Mouse (Mus musculus): ENCODE data around the gene Lmbrd1.
"Not testable (repeated sequence)": the region's sequence is repeated elsewhere in the genome, so short reads cannot be mapped to it uniquely, and the experiment has no call there.

Gene Lmbrd1

DNA sequence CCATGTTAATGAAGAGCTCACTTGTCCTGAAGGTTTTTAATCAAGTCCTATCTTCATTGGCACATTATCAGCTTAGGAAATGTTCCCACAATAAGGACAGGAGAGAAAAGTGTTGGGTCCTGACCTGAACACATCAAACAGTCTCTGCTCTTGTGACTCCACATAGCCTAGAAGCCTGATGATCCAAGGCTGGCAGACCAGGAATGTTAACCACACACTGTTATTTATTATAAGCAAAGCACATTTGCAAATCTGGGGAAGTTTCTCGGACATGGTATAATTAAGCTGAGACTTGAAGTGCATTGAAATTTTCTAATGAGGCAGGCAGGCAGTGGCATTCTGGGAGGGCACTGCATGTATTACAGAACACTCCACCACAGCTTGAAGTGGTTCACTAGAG, 41.8 kb downstream of the Lmbrd1 start:
- in situ Hi-C loops (cut with MboI, MseI), result no loop called here

DNA sequence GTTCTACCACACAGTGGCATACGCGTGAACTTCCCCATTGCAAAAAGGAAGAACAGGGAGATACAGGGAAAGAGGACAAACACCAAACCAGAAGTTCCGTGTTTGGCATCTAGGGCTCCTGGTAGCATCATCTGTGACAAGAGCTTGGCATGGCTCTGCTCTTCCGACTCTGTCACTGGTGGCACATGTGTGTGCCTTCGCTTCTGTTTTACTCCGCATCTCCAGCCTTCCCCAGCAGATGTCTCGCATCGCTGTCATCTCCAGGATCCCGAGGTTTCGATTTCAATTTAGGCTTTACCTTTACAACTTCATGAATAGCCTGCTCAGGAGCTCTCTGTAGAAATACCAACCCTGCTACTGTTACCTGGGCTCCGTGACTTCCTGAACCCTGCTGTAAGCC, 51.4 kb downstream of the Lmbrd1 start:
- in situ Hi-C loops (cut with MboI, MseI), result no loop called here

DNA sequence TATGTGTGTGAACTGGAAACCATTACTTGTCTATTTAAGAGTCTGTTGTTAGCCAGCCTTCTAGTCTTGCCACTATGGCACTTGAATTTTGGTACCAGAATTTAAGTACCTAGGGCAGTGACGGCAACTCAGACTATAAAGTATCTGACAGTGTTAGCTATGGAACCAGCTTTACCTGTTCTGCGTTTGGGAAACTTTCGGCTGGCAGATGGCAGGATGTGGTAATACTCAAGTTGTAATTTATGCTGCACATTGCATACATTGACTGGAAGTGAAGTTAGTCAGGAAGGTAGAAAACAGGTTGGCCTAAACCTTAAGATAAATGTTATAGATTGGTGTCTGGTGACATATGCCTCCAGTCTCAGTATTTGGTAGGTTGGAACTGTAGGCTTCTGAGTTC, 53.9 kb downstream of the Lmbrd1 start:
- in situ Hi-C loops (cut with MboI, MseI), result no loop called here

DNA sequence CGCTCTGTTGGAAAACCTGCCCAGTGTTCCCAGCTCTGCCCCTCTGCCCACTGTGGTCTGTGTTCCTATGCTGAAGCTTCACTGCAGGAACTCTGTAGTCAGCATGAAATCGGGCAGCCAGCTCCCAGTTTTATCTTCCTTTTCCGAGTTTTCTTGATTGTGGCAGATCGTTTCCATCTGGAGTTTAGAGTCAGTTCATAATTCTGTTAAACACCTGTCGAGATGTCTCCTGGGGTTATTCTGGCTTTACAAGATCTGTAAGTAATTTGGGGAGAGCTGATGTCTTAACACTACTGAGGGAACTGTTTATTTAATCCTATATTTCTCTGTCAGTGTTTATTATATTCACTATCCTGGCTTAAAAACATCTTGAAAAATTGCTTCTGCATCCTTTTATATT, 56.4 kb downstream of the Lmbrd1 start:
- in situ Hi-C loops (cut with MboI, MseI), result no loop called here

DNA sequence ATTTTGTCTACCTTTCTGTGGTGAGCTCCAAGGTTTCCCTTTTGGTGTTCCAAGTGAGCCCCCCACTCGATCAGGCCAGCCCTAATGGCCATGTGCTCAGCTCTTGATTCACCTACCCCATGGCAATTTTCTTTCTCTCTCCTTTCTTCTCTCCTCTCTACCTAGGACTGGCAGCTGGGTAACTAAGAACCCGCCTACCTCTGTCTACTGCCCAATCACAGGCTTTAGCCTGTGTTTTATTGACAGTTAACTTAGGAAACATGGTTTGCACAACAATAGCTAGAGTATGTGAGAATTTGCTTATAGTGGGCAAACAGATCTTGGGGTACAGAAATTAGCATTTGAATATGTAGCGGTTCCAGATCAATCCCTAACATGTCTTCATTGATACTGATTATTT, 62.5 kb downstream of the Lmbrd1 start:
- in situ Hi-C loops (cut with MboI, MseI), result no loop called here

DNA sequence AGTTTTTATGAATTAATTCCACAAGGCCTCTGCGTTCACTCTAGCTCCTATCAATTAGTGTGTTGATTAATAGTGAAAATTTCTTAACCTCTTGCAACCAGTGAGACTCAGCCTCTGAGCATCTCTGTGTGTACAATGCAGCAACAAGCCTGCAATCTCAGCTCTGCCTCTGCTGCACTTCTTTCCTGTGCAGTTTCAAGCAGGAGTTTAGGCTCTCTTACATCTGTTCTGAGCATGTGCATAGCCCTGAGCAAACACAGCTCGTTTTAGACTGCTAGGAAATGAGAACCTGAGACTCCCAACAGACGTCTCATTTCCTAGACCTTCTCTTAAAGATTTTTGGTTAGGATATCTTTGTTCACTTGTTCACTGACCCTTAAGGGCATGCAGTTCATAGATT, 63.1 kb downstream of the Lmbrd1 start:
- in situ Hi-C loops (cut with MboI, MseI), result no loop called here

DNA sequence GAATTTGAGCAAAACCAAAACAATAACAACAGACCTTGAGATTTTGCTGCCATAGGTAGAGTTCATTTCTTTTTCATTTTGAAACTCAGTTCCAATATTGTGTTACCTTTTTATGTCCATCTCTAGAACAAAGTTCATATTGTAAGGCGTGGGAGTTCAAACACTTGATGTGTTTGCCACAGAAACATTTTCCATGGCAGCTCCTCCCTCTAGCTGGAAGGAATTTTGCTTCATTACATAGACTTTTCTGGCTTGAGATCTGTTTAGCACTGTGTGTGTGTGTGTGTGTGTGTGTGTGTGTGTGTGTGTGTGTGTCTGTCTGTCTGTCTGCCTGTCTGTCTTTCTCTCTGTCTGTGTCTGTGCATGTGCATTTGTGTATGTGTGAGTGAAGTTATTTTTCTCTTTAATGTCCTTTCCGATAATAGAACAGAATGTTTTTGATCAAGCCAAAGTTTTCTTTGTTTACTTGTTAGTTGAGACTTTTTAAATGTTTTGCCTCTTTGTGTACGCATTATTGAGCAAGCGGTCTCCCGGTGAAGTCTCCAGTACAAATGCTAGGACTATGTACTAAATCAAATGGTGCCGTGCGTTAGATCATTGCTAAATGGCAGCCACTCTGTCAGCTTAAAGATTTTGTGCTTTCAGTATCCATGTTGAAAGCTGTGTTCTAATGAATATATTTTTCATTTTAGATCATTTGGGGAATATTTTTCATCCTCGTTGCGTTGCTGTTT, 64.9 kb downstream of the Lmbrd1 start:
- in situ Hi-C loops (cut with MboI, MseI), result no loop called here

DNA sequence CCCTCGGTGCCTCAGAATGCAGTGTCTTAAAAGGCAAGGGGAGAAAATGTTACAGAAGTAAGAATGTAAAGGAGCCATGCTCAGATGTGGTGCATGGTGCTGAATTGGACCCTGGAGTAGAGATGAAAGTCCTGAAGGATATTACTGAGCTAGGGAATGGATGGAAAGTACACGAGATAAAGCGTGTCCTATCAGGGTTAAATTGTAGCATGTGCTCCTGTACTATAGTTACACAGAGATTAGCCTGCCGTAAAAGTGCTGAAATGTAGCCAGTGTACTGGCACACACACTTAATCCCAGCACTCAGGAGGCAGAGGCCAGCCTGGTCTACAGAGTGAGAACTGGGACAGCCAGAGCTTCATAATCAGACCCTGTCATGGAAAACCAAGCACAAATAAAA, 74.3 kb downstream of the Lmbrd1 start:
- in situ Hi-C loops (cut with MboI, MseI), result no loop called here

DNA sequence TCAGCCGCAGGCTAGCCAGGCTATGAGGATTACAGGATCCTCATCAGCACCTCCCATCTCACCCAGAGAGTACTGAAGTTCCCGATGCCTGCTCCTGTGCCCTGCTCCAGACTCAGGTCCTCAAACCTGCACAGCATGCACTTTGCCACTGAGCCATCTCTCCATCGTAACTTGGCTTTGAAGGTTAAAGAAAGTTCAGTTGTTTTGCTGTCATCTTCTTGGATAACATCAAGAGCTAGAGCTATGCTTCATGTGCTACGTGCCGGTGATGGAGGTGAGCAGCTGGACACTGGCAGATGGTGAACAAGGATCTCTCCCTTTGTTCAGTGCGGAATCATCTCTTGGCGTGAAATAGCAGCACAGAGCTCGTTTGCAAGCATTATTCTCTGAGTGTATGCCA, 80.1 kb downstream of the Lmbrd1 start:
- in situ Hi-C loops (cut with MboI, MseI), result no loop called here

DNA sequence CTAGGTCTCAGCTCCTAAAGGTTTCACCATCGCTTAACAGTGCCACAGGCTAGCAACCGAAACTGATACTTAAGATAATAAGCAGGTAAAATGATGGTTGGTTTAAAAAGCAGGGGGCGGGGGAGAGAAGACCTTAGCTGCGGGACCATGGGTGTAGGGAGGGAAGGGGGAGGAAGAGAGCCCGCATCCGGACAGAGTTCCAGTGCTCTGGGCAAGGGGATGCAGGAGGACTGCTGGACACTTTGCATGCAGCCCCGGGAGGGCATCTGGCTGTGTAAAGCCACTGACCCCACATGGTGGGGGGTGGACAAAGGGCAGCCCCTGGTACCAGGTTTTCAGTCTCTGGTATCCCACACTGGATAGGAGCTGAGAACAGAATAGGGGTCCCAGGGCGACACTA, 88.0 kb downstream of the Lmbrd1 start:
- in situ Hi-C loops (cut with MboI, MseI), result no loop called here

DNA sequence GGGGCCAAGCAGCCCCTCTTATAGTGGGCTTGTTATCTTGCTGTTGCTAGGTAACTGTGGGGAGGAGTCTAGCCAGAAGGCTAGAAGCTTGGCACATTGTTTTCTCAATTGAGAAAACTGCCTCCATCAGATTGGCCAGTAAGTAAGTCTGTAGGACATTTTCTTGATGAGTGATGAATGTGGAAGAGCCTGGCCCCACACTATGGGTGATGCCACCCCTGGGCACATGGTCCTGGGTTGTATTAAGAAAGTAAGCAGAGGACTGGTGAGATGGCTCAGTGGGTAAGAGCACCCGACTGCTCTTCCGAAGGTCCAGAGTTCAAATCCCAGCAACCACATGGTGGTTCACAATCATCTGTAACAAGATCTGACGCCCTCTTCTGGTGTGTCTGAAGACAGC, 88.8 kb downstream of the Lmbrd1 start:
- in situ Hi-C loops (cut with MboI, MseI), result not testable (repeated sequence)

DNA sequence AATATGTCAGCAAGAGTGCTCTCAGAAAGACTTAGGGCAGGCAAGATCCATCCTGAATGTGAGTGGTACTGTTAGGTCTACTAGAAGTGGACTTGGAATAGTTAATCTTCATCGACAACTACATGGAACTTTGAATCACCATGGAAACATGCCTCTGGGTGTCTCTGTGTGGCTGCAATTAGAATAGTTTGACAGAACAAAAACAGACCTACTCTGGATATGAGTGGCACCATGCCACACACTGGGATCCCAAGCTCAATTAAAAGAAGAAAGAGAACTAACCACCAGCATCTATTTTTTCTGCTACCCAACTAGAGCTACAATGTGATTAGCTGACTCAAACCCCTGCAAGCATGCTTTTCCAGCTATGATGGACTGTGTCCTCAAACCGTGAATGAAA, 95.2 kb downstream of the Lmbrd1 start:
- in situ Hi-C loops (cut with MboI, MseI), result no loop called here

DNA sequence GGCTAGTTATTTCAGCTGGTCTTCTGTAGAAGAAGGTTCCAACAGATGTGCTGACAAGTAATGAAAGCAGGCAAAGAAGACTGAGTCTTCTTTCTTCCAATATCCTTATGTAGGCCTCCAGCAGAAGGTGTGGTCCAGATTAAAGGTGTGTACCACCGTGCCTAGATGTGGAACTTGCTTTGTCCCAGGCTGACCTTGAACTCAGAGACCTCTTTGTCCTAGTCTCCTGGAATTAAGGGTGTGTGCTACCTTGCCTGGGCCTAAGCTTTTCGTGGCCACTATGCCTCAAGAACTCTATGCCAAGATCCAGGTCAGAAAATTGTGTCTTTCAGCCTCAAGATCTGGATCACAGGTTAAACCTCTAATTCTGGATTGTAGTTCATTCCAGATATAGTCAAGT, 98.1 kb downstream of the Lmbrd1 start:
- in situ Hi-C loops (cut with MboI, MseI), result no loop called here

DNA sequence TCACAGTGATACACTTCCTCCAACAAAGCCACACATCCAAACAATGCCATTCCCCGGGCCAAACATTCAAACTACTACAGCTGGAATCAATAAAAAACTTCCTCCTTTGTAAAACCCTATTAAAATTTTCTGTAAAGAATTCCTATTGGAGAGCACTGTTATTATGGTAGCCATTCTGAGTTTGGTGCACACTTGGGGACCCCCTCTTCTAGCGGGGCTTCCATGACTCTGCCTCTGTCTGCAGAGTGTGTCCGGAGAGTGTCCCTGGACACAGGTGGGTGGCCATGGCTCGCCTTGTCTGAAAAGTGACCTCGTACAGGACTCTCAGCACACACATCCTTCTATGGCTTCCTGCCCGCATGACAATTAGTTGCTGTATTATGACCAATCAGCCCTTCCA, 114.7 kb downstream of the Lmbrd1 start:
- in situ Hi-C loops (cut with MboI, MseI), result no loop called here

DNA sequence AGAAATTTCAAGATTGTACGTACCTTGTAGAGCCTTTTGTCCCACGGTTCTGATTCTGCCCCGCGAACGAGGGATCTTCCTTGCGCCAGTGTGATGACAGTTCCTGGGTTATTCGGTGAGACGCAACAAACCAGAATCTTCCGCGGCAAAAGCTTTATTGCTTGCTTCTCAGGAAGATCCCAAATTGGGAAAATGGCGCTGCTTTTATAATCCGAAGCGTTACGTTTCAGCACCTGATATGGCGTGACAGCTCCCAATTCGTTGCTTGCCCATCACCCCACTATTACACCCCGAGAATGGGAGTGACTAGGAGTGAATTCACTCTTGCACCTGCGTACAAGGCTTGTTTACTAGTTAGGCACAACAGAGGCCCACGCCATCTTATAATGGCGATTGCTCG, 129.5 kb downstream of the Lmbrd1 start:
- in situ Hi-C loops (cut with MboI, MseI), result not testable (repeated sequence)
